Mouse (Mus musculus) limb, embryonic 14.5 days (tissue): ENCODE results near the gene Tor2a. TPM values are rescaled to one million over a fixed set of nuclear protein-coding genes. Genes with fewer than 3 reads are reported as not detected.

Experiments used
- ATAC-seq: fragments of 200-750 bp; cut with Nextera tagmentation; 2 replicates; pipeline ENCODE4 v1.8.0; 2017; ENCODE audit warnings: low read depth, moderate number of reproducible peaks, moderate TSS enrichment; ENCODE audit not compliant: low FRiP score
- DNase-seq: peaks from one replicate; pipeline ENCODE4 v3.0.0-alpha.2; 2015; ENCODE audit warnings: low spot score
- H3K27ac ChIP-seq: fragments of 300-500 bp; sonication (generic); replicated peaks from 2 replicates; pipeline ENCODE4 v1.5.1; 2014; ENCODE audit warnings: low read depth, mild to moderate bottlenecking, low read length, moderate library complexity, mixed read lengths
- H3K27me3 ChIP-seq: fragments of 300-500 bp; sonication (generic); 2 replicates; pipeline ENCODE4 v1.6.1; 2014; ENCODE audit warnings: low read length, mixed read lengths; ENCODE audit not compliant: control insufficient read depth, insufficient read depth
- H3K36me3 ChIP-seq: fragments of 300-500 bp; sonication (generic); 2 replicates; pipeline ENCODE4 v1.6.1; 2014; ENCODE audit warnings: mild to moderate bottlenecking, low read length, moderate library complexity, mixed read lengths; ENCODE audit not compliant: control insufficient read depth, insufficient read depth
- H3K4me1 ChIP-seq: fragments of 300-500 bp; sonication (generic); 2 replicates; pipeline ENCODE4 v1.6.1; 2014; ENCODE audit warnings: antibody characterized with exemption, low read length, mixed read lengths; ENCODE audit not compliant: control insufficient read depth, insufficient read depth
- H3K4me2 ChIP-seq: fragments of 300-500 bp; sonication (generic); replicated peaks from 2 replicates; pipeline ENCODE4 v1.6.1; 2014; ENCODE audit warnings: low read depth, mild to moderate bottlenecking, low read length, moderate library complexity; ENCODE audit not compliant: severe bottlenecking
- H3K4me3 ChIP-seq: fragments of 300-500 bp; sonication (generic); replicated peaks from 2 replicates; pipeline ENCODE4 v1.5.1; 2014; ENCODE audit warnings: low read length
- H3K9ac ChIP-seq: fragments of 300-500 bp; sonication (generic); 2 replicates; pipeline ENCODE4 v1.6.1; 2014; ENCODE audit warnings: mild to moderate bottlenecking, low read depth, low read length, moderate library complexity; ENCODE audit not compliant: severe bottlenecking
- H3K9me3 ChIP-seq: fragments of 300-500 bp; sonication (generic); 2 replicates; pipeline ENCODE4 v1.6.1; 2016; ENCODE audit warnings: low read length; ENCODE audit not compliant: control insufficient read depth
- POLR2A ChIP-seq: fragments of 200-500 bp; IDR thresholded peaks from 2 replicates; pipeline ENCODE4 v1.8.0; 2012; ENCODE audit warnings: inconsistent platforms, mild to moderate bottlenecking, moderate library complexity, borderline replicate concordance; ENCODE audit not compliant: insufficient read depth, insufficient read length; ENCODE audit errors: extremely low read depth
- WGBS: fragments of 180-500 bp; shearing (Covaris S2); extraction: QIAGEN DNeasy Blood & Tissue Kit; methylation state at CpG from one replicate; pipeline ENCODE4 v1.1.7; 2014; 5-methylcytosine and 5-hydroxymethylcytosine counted together
- polyA plus RNA-seq, 2 experiments: library from polyadenylated mRNA; depleted of rRNA in 1 of 2; stranded (reverse) in 1 of 2; unstranded in 1 of 2; fragments of >200 nt; fragmentation: Nextera tagmentation in 1 of 2; extraction: Ambion mirVana in 1 of 2; gene quantifications; 2 replicates each; pipeline versions ENCODE4 v1.2.1 to v1.2.3; 2012 to 2014

The Tor2a gene
- polyA plus RNA-seq, 2 experiments = 81.2 to 82.6 TPM

GRCm38 (mm10) chr2:32751665-32752033 is 5.4 kb upstream of the Tor2a start:
- no peaks in the 10 kb centered on the region for H3K27me3 ChIP-seq
- peak overlapping the region; percentile 60 for H3K4me2 ChIP-seq
- H3K4me1 ChIP-seq = peaks cover 9% of the 10 kb centered on the region
- no peak overlapping the region for H3K27ac ChIP-seq
- 17% methylated on average over 9 of the region's 10 CpGs for WGBS
- peak overlapping the region; percentile 35 for H3K4me3 ChIP-seq
- DNase-seq (no peak), ATAC-seq (no peak)
- 0 out of 2 replicates have a peak overlapping the region, but pooled peaks have one; percentile 34 for H3K9ac ChIP-seq
- no peaks in the 10 kb centered on the region for H3K9me3 ChIP-seq
- no peak for TF ChIP-seq POLR2A
- H3K36me3 ChIP-seq = peaks cover 37% of the 10 kb centered on the region

- Histone ChIP-seq H3K4me1 (peaks cover 9% of the 10 kb centered on the region), H3K27ac (no peak overlapping the region), H3K36me3 (peaks cover 32% of the 10 kb centered on the region), H3K27me3 (no peaks in the 10 kb centered on the region), H3K9me3 (no peaks in the 10 kb centered on the region), H3K4me2 (peak overlapping the region; percentile 60; the same call in 1 of the 2 replicates), H3K9ac (no peak overlapping the region), H3K4me3 (no peak overlapping the region)
- DNase-seq = no peak
- 67% methylated on average over 10 of the region's 10 CpGs for WGBS
- no peak for ATAC-seq
- TF ChIP-seq POLR2A = no peak
Measured at GRCm38 (mm10) chr2:32752181-32752580, 4.9 kb upstream of the Tor2a start.

GRCm38 (mm10) chr2:32756674-32757055 is 369 bp upstream of the Tor2a start:
- no peak for TF ChIP-seq POLR2A
- 35% methylated on average over 6 of the region's 6 CpGs for WGBS
- Histone ChIP-seq H3K27me3 (no peaks in the 10 kb centered on the region), H3K4me1 (peaks cover 5% of the 10 kb centered on the region; the same call in 1 of the 2 replicates), H3K27ac (no peak overlapping the region), H3K36me3 (peaks cover 33% of the 10 kb centered on the region), H3K9me3 (no peaks in the 10 kb centered on the region), H3K4me2 (peak overlapping the region; percentile 22; the same call in 1 of the 2 replicates), H3K9ac (no peak overlapping the region), H3K4me3 (peak overlapping the region; percentile 73; the same call in 1 of the 2 replicates)
- DNase-seq (no peak), ATAC-seq (peak; percentile 9; the same call in 1 of the 2 replicates)

- H3K4me3 ChIP-seq = no peak overlapping the region
- H3K4me1 ChIP-seq = peaks cover 2% of the 10 kb centered on the region; the same call in 1 of the 2 replicates
- DNase-seq (no peak), ATAC-seq (no peak)
- no peak for TF ChIP-seq POLR2A
- no peak overlapping the region for H3K27ac ChIP-seq
- H3K9ac ChIP-seq = 0 out of 2 replicates have a peak overlapping the region, but pooled peaks have one; percentile 16
- no peaks in the 10 kb centered on the region for H3K27me3 ChIP-seq
- 73% methylated on average over 8 of the region's 8 CpGs for WGBS
- H3K9me3 ChIP-seq = no peaks in the 10 kb centered on the region
- no peak overlapping the region for H3K4me2 ChIP-seq
- peaks cover 40% of the 10 kb centered on the region for H3K36me3 ChIP-seq
Measured at GRCm38 (mm10) chr2:32758503-32758902, 1.5 kb downstream of the Tor2a start.

- peaks cover 40% of the 10 kb centered on the region for H3K36me3 ChIP-seq
- no peak overlapping the region for H3K9ac ChIP-seq
- no peak overlapping the region for H3K27ac ChIP-seq
- H3K27me3 ChIP-seq = no peaks in the 10 kb centered on the region
- ATAC-seq = no peak
- H3K9me3 ChIP-seq = no peaks in the 10 kb centered on the region
- 91% methylated on average over 2 of the region's 2 CpGs for WGBS
- no peak for DNase-seq
- no peak overlapping the region for H3K4me3 ChIP-seq
- H3K4me1 ChIP-seq = peaks cover 2% of the 10 kb centered on the region; the same call in 1 of the 2 replicates
- no peak for TF ChIP-seq POLR2A
- no peak overlapping the region for H3K4me2 ChIP-seq
Measured at GRCm38 (mm10) chr2:32759001-32759400, 2.0 kb downstream of the Tor2a start.

GRCm38 (mm10) chr2:32761361-32761760 is 4.3 kb downstream of the Tor2a start:
- Histone ChIP-seq H3K27me3 (no peaks in the 10 kb centered on the region), H3K9ac (no peak overlapping the region), H3K4me2 (no peak overlapping the region), H3K4me1 (peaks cover 2% of the 10 kb centered on the region; the same call in 1 of the 2 replicates), H3K9me3 (no peaks in the 10 kb centered on the region), H3K4me3 (no peak overlapping the region), H3K36me3 (peaks cover 34% of the 10 kb centered on the region), H3K27ac (no peak overlapping the region)
- no peak for TF ChIP-seq POLR2A
- DNase-seq (no peak), ATAC-seq (no peak)
- 87% methylated on average over 14 of the region's 14 CpGs for WGBS
